Mouse (Mus musculus): ENCODE measurements around the gene Gm10330. TPM values are rescaled to one million over a fixed set of nuclear protein-coding genes. Genes with fewer than 3 reads are reported as not detected.

Gm10330 gene
- polyA plus RNA-seq (2012; ENCODE audit: low replicate concordance): not detected in 2 replicates

GRCm38 (mm10) chr12:23780165-23780564 is at the start of gene Gm10330:
Gm10330 (minus strand) TSS chr12:23780265.

Data from hematopoietic multipotent progenitor cell, adult 10-12 weeks (in vitro differentiated cells).